Mouse (Mus musculus): Measurements from ENCODE around the gene Rtn4. TPM values are rescaled to one million over a fixed set of nuclear protein-coding genes. Genes with fewer than 3 reads are reported as not detected.

Gene Rtn4
- polyA plus RNA-seq, 1 experiment = 9.5 TPM

GRCm38 (mm10) chr11:29725167-29725566 is 32.4 kb downstream of the Rtn4 start:
- TF ChIP-seq GATA1 (IDR thresholded peaks at IDR 0.05; ENCODE audit: low read length) (no peak), TAL1 (IDR thresholded peaks at IDR 0.05; ENCODE audit: low read length) (no peak)
- Histone ChIP-seq H3K9me3 (ENCODE audit: control insufficient read depth, low read length) (no peaks in the 10 kb centered on the region), H3K27me3 (ENCODE audit: control insufficient read depth) (no peaks in the 10 kb centered on the region), H3K4me1 (ENCODE audit: control insufficient read depth) (no peaks in the 10 kb centered on the region), H3K4me3 (replicated peaks) (no peak overlapping the region), H3K36me3 (ENCODE audit: control insufficient read depth) (no peaks in the 10 kb centered on the region)

DNA sequence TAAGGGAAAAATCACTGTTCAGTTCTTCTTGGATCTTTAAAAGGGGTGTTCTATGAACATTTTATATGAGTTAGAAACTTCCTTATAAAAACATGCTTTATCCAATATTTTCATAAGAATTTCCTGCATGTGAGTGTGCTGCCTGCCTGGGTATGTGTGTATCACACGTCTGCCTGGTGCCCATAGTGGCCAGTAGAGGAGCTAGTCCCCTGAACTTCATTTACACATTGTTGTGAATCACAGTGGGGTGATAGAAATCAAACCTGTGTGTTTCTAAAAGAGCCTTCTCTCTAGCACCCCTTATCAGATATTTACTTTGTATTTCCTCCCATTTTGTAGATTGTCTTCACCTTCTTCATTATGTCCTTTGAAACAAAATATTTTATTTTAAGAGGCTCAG is 32.9 kb downstream of the Rtn4 start:
- TF ChIP-seq TAL1 (IDR thresholded peaks at IDR 0.05; ENCODE audit: low read length) (no peak), GATA1 (IDR thresholded peaks at IDR 0.05; ENCODE audit: low read length) (no peak)
- Histone ChIP-seq H3K4me1 (ENCODE audit: control insufficient read depth) (no peaks in the 10 kb centered on the region), H3K4me3 (replicated peaks) (no peak overlapping the region), H3K36me3 (ENCODE audit: control insufficient read depth) (no peaks in the 10 kb centered on the region), H3K27me3 (ENCODE audit: control insufficient read depth) (no peaks in the 10 kb centered on the region), H3K9me3 (ENCODE audit: control insufficient read depth, low read length) (no peaks in the 10 kb centered on the region)

- no peak for TF ChIP-seq GATA1 (IDR thresholded peaks at IDR 0.05; ENCODE audit: low read length)
- TF ChIP-seq TAL1 (IDR thresholded peaks at IDR 0.05; ENCODE audit: low read length) = no peak
- H3K27me3 ChIP-seq (ENCODE audit: control insufficient read depth) = no peaks in the 10 kb centered on the region
- H3K9me3 ChIP-seq (ENCODE audit: control insufficient read depth, low read length) = no peaks in the 10 kb centered on the region
- no peaks in the 10 kb centered on the region for H3K36me3 ChIP-seq (ENCODE audit: control insufficient read depth)
- H3K4me1 ChIP-seq (ENCODE audit: control insufficient read depth) = no peaks in the 10 kb centered on the region
- no peak overlapping the region for H3K4me3 ChIP-seq (replicated peaks)
Observed at GRCm38 (mm10) chr11:29727901-29728300, 35.2 kb downstream of the Rtn4 start.

GRCm38 (mm10) chr11:29739752-29740151 is 47.0 kb downstream of the Rtn4 start:
- TF ChIP-seq GATA1 (IDR thresholded peaks at IDR 0.05; ENCODE audit: low read length) (no peak), TAL1 (IDR thresholded peaks at IDR 0.05; ENCODE audit: low read length) (no peak)
- Histone ChIP-seq H3K9me3 (ENCODE audit: control insufficient read depth, low read length) (no peaks in the 10 kb centered on the region), H3K4me3 (replicated peaks) (no peak overlapping the region), H3K27me3 (ENCODE audit: control insufficient read depth) (no peaks in the 10 kb centered on the region), H3K36me3 (ENCODE audit: control insufficient read depth) (peaks cover 41% of the 10 kb centered on the region), H3K4me1 (ENCODE audit: control insufficient read depth) (no peaks in the 10 kb centered on the region)

- H3K9me3 ChIP-seq (ENCODE audit: control insufficient read depth, low read length) = no peaks in the 10 kb centered on the region
- no peak for TF ChIP-seq GATA1 (IDR thresholded peaks at IDR 0.05; ENCODE audit: low read length)
- no peak for TF ChIP-seq TAL1 (IDR thresholded peaks at IDR 0.05; ENCODE audit: low read length)
- H3K4me3 ChIP-seq (replicated peaks) = no peak overlapping the region
- H3K4me1 ChIP-seq (ENCODE audit: control insufficient read depth) = no peaks in the 10 kb centered on the region
- peaks cover 47% of the 10 kb centered on the region for H3K36me3 ChIP-seq (ENCODE audit: control insufficient read depth)
- no peaks in the 10 kb centered on the region for H3K27me3 ChIP-seq (ENCODE audit: control insufficient read depth)
Observed at GRCm38 (mm10) chr11:29744760-29745430, 52.1 kb downstream of the Rtn4 start.

GRCm38 (mm10) chr11:29745513-29745912 is 52.8 kb downstream of the Rtn4 start:
- no peak for TF ChIP-seq GATA1 (IDR thresholded peaks at IDR 0.05; ENCODE audit: low read length)
- no peak for TF ChIP-seq TAL1 (IDR thresholded peaks at IDR 0.05; ENCODE audit: low read length)
- H3K4me1 ChIP-seq (ENCODE audit: control insufficient read depth) = no peaks in the 10 kb centered on the region
- H3K27me3 ChIP-seq (ENCODE audit: control insufficient read depth) = no peaks in the 10 kb centered on the region
- peaks cover 44% of the 10 kb centered on the region for H3K36me3 ChIP-seq (ENCODE audit: control insufficient read depth)
- H3K9me3 ChIP-seq (ENCODE audit: control insufficient read depth, low read length) = no peaks in the 10 kb centered on the region
- no peak overlapping the region for H3K4me3 ChIP-seq (replicated peaks)

- TF ChIP-seq TAL1 (IDR thresholded peaks at IDR 0.05; ENCODE audit: low read length) (no peak), GATA1 (IDR thresholded peaks at IDR 0.05; ENCODE audit: low read length) (no peak)
- Histone ChIP-seq H3K36me3 (ENCODE audit: control insufficient read depth) (peaks cover 44% of the 10 kb centered on the region), H3K9me3 (ENCODE audit: control insufficient read depth, low read length) (no peaks in the 10 kb centered on the region), H3K4me3 (replicated peaks) (no peak overlapping the region), H3K4me1 (ENCODE audit: control insufficient read depth) (no peaks in the 10 kb centered on the region), H3K27me3 (ENCODE audit: control insufficient read depth) (no peaks in the 10 kb centered on the region)
Observed at GRCm38 (mm10) chr11:29746203-29746602, 53.5 kb downstream of the Rtn4 start.

DNA sequence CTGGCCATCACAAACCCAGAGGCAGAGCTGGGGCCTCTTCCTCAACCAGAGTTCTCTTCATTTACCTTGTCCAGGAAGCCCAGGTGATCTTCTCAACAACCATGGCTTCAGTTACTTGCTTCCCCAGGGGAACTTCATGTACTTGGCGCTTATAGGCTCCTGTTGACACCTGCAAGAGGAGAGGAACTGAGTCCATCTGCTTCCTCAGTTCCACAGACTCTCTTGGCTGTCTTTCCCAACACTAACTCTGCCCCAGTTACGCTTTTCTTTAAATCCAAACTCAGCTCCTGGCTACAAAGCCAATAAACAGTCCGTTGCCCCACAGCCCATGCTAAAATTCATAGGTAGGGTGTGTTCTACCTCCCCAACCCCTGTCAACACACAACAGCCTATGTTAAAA is 54.6 kb downstream of the Rtn4 start:
- no peak for TF ChIP-seq TAL1 (IDR thresholded peaks at IDR 0.05; ENCODE audit: low read length)
- no peak for TF ChIP-seq GATA1 (IDR thresholded peaks at IDR 0.05; ENCODE audit: low read length)

DNA sequence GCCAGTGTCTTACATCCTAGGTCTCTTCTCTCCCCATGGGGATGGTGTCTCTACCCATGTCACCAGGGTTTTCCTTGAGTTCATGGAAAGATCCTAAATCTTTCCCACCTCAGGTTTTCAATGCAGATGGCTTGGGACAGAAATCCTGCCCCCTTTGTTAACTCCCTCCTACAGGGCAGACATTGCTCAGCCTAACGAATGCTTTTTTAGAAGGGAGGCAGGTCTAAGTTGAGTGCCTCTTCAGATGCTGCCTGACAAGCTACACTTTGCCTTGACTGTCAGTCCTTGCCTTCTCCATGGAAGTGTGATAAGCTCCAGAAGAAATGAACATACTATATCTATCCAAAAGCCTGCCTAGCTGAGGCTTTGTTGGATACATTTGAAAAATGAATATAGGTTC is 55.1 kb downstream of the Rtn4 start:
- Histone ChIP-seq H3K36me3 (ENCODE audit: control insufficient read depth) (peaks cover 32% of the 10 kb centered on the region), H3K4me1 (ENCODE audit: control insufficient read depth) (no peaks in the 10 kb centered on the region), H3K4me3 (replicated peaks) (no peak overlapping the region), H3K27me3 (ENCODE audit: control insufficient read depth) (no peaks in the 10 kb centered on the region), H3K9me3 (ENCODE audit: control insufficient read depth, low read length) (no peaks in the 10 kb centered on the region)
- TF ChIP-seq GATA1 (IDR thresholded peaks at IDR 0.05; ENCODE audit: low read length) (no peak), TAL1 (IDR thresholded peaks at IDR 0.05; ENCODE audit: low read length) (no peak)

More for the DNA sequence above, 54.6 kb downstream of the Rtn4 start:
- H3K4me3 ChIP-seq (replicated peaks) = no peak overlapping the region
- no peaks in the 10 kb centered on the region for H3K9me3 ChIP-seq (ENCODE audit: control insufficient read depth, low read length)
- peaks cover 37% of the 10 kb centered on the region for H3K36me3 ChIP-seq (ENCODE audit: control insufficient read depth)
- no peaks in the 10 kb centered on the region for H3K27me3 ChIP-seq (ENCODE audit: control insufficient read depth)
- no peaks in the 10 kb centered on the region for H3K4me1 ChIP-seq (ENCODE audit: control insufficient read depth)
